Mouse (Mus musculus): Measurements from ENCODE around the gene Sh3rf1.

Sh3rf1 gene

GRCm38 (mm10) chr8:61427916-61428681 is 204.4 kb downstream of the Sh3rf1 start:
- no peak for DNase-seq

- no peak for DNase-seq
Observed at GRCm38 (mm10) chr8:61428821-61429482, 205.3 kb downstream of the Sh3rf1 start.

DNA sequence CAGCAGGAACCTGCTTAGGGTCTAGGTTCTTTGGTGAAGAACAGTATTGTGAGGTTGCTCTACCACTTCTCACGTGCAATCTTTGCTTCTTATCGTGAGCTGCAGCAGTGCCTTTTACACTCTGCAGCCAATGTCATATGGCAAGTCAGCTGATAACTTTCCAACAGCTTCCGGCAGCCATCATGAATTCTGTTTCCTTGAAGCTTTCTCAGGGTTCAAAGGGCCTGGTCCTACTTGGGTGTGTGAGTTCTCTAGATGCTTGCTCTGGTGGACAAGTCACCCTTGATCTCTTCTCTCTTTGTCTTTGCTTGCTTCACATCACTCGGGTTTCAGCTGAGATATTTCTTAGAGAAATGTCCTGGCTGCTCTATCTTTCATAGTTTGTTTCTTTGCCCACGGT is 211.8 kb downstream of the Sh3rf1 start:
- no peak for DNase-seq

GRCm38 (mm10) chr8:61436147-61436546 is 212.5 kb downstream of the Sh3rf1 start:
- DNase-seq, result peak; percentile 11

- no peak for DNase-seq
Observed at GRCm38 (mm10) chr8:61436586-61437304, 213.1 kb downstream of the Sh3rf1 start.

DNA sequence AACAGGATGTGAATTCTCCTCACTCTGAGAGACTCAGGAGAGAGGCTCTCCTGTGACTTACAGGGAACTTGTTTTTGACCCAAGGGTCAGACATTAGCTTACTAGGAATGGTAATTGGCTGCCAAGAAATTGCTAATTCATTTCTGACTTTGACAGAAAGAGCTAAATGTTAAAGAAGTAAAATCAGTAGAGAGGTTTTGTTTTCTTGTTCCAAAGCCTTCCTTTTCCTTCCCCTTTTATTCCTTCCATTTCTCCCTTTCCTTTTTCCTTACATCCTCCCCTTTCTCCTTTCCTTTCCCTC is 213.6 kb downstream of the Sh3rf1 start:
- peak; percentile 54 for DNase-seq

DNA sequence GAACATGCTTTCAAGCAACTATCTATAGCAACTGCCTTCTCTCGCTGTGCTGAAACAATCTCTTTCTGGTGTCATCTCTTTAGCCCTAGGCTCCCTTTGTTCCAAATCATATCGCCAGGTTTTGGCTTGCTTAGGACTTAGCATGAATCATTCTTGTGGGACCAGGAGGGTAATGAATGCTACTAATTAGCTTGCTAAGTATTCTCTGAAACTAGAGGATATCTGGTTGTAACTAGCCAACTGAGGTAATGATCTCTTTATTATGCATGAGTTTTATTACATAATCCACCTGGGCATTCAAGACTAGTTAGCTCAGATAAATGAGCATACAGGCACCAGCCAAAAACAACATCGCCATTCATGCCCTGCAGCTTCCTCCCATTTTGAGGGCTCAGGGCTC is 219.3 kb downstream of the Sh3rf1 start:
- peak; percentile 20 for DNase-seq

GRCm38 (mm10) chr8:61444358-61444757 is 220.7 kb downstream of the Sh3rf1 start:
- DNase-seq, result no peak
